Mouse (Mus musculus): ENCODE results near the gene Pdcd1lg2. TPM values are rescaled to one million over a fixed set of nuclear protein-coding genes. Genes with fewer than 3 reads are reported as not detected.

Pdcd1lg2 gene
- total and polyA plus RNA-seq, 2 experiments from 2014 or later: 0.15 to 0.71 TPM

DNA sequence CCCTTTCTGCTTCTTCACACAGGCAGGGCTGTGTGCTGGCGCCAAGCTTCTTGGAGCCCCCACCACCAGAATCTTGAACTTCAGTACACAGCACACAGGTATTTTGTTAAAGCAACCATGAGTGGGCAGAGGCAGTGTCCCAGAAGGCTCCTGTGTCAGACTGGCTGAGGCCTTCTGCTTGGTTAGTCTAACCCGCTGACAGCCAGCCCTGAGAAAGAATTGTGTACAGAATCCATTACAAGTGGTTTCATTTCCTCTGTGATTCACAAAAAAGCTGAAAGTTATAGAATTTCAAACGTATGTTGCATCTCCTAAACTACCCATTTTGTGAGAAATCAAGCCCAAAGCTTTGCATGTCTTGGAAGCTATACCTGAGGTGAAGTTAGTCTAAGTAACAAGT lies 19.8 kb downstream of the Pdcd1lg2 start:
- H3K4me1 ChIP-seq (ENCODE audit: insufficient read depth, low read length): no peaks in the 10 kb centered on the region
- no peaks in the 10 kb centered on the region for H3K27me3 ChIP-seq (ENCODE audit: insufficient read depth, low read length)
- no peak overlapping the region for H3K4me3 ChIP-seq (ENCODE audit: low read depth, low read length)
- no peak for ATAC-seq (ENCODE audit: low FRiP score)
- no peaks in the 10 kb centered on the region for H3K9me3 ChIP-seq (ENCODE audit: low read length)
- H3K36me3 ChIP-seq (ENCODE audit: insufficient read depth, low read length): no peaks in the 10 kb centered on the region
- no peak for TF ChIP-seq CTCF (IDR thresholded peaks at IDR 0.05)
- 90% methylated on average over 3 of the region's 3 CpGs for WGBS
- no peak for DNase-seq (ENCODE audit: low spot score)
- H3K9ac ChIP-seq (replicated peaks; ENCODE audit: low read length, poor library complexity, severe bottlenecking): no peak overlapping the region
- H3K4me2 ChIP-seq (ENCODE audit: low read depth, low read length, poor library complexity, severe bottlenecking): no peak overlapping the region
- no peak overlapping the region for H3K27ac ChIP-seq (ENCODE audit: low read depth, low read length)

DNA sequence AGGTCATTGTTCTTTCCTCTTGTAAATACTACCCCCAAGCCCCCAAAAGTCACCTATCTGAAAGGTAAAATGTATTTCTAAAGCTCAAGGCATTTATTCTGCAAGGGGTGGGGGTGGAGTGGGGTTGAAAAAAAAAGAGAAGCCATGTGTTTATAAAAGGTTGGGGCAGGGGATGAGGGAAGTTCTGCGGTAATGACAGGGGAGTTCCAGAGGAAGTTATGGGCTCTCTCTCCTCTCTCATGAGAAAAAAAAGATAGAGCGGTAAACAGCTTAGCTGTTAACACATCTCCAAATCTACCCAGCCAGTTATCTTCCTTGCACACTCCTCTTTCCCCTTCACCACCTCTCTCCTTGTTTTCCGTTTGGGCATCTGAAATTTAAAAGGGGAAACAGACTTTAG lies 20.2 kb downstream of the Pdcd1lg2 start:
- Histone ChIP-seq H3K9me3 (ENCODE audit: low read length) (no peaks in the 10 kb centered on the region), H3K4me3 (ENCODE audit: low read depth, low read length) (no peak overlapping the region), H3K4me1 (ENCODE audit: insufficient read depth, low read length) (no peaks in the 10 kb centered on the region), H3K27me3 (ENCODE audit: insufficient read depth, low read length) (no peaks in the 10 kb centered on the region), H3K27ac (ENCODE audit: low read depth, low read length) (no peak overlapping the region), H3K9ac (replicated peaks; ENCODE audit: low read length, poor library complexity, severe bottlenecking) (no peak overlapping the region), H3K4me2 (ENCODE audit: low read depth, low read length, poor library complexity, severe bottlenecking) (no peak overlapping the region), H3K36me3 (ENCODE audit: insufficient read depth, low read length) (no peaks in the 10 kb centered on the region)
- WGBS: 82% methylated on average over 3 of the region's 3 CpGs
- TF ChIP-seq CTCF (IDR thresholded peaks at IDR 0.05): no peak
- DNase-seq (ENCODE audit: low spot score): no peak
- no peak for ATAC-seq (ENCODE audit: low FRiP score)

DNA sequence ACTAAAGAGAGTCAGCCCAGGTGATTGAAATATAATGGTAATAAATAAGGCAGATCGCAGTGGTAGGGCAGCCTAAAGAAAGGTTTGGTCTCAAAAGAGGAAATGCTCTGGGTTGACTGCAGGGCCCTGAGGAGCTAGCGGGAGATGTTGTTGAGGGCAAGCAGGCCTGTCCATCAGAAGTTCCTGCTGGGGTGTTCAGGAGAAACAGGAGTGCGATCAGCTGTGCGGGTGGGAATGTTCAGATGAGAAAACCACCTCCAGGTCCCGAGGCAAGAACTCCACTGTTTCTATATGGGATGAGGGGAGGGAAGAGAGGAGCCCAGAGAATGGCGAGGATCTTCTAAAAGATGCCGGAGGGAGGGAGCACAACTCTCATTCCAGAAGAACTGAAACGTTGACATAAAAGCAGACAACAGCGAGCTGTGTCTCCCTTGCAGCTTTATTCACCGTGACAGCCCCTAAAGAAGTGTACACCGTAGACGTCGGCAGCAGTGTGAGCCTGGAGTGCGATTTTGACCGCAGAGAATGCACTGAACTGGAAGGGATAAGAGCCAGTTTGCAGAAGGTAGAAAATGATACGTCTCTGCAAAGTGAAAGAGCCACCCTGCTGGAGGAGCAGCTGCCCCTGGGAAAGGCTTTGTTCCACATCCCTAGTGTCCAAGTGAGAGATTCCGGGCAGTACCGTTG lies 26.2 kb downstream of the Pdcd1lg2 start:
- H3K27me3 ChIP-seq (ENCODE audit: insufficient read depth, low read length): no peaks in the 10 kb centered on the region
- DNase-seq (ENCODE audit: low spot score) (no peak), ATAC-seq (ENCODE audit: low FRiP score) (no peak)
- H3K36me3 ChIP-seq (ENCODE audit: insufficient read depth, low read length): no peaks in the 10 kb centered on the region
- no peak overlapping the region for H3K27ac ChIP-seq (ENCODE audit: low read depth, low read length)
- no peak overlapping the region for H3K4me3 ChIP-seq (ENCODE audit: low read depth, low read length)
- no peaks in the 10 kb centered on the region for H3K9me3 ChIP-seq (ENCODE audit: low read length)
- no peak overlapping the region for H3K4me2 ChIP-seq (ENCODE audit: low read depth, low read length, poor library complexity, severe bottlenecking)
- 76% methylated on average over 18 of the region's 18 CpGs for WGBS
- TF ChIP-seq CTCF (IDR thresholded peaks at IDR 0.05): no peak
- H3K9ac ChIP-seq (replicated peaks; ENCODE audit: low read length, poor library complexity, severe bottlenecking): no peak overlapping the region
- no peaks in the 10 kb centered on the region for H3K4me1 ChIP-seq (ENCODE audit: insufficient read depth, low read length)

DNA sequence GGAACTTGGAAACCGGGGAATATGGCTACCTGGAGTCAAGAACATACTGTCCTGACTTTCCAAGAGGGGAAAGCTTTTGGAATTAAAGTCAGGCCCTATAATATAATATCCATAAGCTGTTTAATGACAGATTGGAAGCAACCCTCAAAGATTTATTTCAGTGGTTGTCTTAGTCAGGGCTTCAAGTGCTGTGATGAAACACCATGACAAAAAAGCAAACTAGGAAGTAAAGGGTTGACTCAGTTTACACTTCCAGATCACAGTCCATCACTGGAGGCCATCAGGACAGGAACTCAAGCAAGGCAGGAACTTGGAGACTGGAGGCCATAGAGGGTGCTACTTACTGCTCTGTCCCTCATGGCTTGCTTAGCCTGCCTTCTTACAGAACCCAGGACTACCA lies 27.1 kb downstream of the Pdcd1lg2 start:
- Histone ChIP-seq H3K36me3 (ENCODE audit: insufficient read depth, low read length) (no peaks in the 10 kb centered on the region), H3K4me1 (ENCODE audit: insufficient read depth, low read length) (no peaks in the 10 kb centered on the region), H3K9me3 (ENCODE audit: low read length) (no peaks in the 10 kb centered on the region), H3K4me3 (ENCODE audit: low read depth, low read length) (no peak overlapping the region), H3K4me2 (ENCODE audit: low read depth, low read length, poor library complexity, severe bottlenecking) (no peak overlapping the region), H3K27ac (ENCODE audit: low read depth, low read length) (no peak overlapping the region), H3K27me3 (ENCODE audit: insufficient read depth, low read length) (no peaks in the 10 kb centered on the region), H3K9ac (replicated peaks; ENCODE audit: low read length, poor library complexity, severe bottlenecking) (no peak overlapping the region)
- TF ChIP-seq CTCF (IDR thresholded peaks at IDR 0.05): no peak
- DNase-seq (ENCODE audit: low spot score): no peak
- WGBS: 97% methylated on average over 1 of the region's 1 CpGs
- ATAC-seq (ENCODE audit: low FRiP score): no peak

DNA sequence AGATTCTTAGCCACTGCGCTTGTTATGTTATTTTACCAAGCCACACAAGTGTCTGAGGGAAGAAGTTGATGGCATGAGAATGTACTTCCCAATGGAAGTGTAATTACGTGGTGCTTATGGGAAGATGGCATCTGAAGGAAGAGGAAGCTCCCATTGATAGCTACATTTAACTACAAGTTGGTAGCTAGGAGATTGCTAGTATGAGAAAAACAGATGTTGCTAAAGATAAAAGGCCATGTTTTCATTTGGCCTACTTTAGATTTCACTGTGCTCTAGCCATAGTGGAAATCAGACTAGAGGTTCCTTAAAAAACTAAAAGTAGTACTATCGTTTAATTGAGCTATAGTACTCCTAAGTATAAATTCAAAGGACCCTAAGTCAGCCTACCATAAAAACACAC lies 28.5 kb downstream of the Pdcd1lg2 start:
- Histone ChIP-seq H3K27ac (ENCODE audit: low read depth, low read length) (no peak overlapping the region), H3K4me2 (ENCODE audit: low read depth, low read length, poor library complexity, severe bottlenecking) (no peak overlapping the region), H3K36me3 (ENCODE audit: insufficient read depth, low read length) (no peaks in the 10 kb centered on the region), H3K9me3 (ENCODE audit: low read length) (no peaks in the 10 kb centered on the region), H3K4me3 (ENCODE audit: low read depth, low read length) (no peak overlapping the region), H3K4me1 (ENCODE audit: insufficient read depth, low read length) (no peaks in the 10 kb centered on the region), H3K27me3 (ENCODE audit: insufficient read depth, low read length) (no peaks in the 10 kb centered on the region), H3K9ac (replicated peaks; ENCODE audit: low read length, poor library complexity, severe bottlenecking) (no peak overlapping the region)
- 85% methylated on average over 3 of the region's 3 CpGs for WGBS
- no peak for TF ChIP-seq CTCF (IDR thresholded peaks at IDR 0.05)
- DNase-seq (ENCODE audit: low spot score) (no peak), ATAC-seq (ENCODE audit: low FRiP score) (no peak)

DNA sequence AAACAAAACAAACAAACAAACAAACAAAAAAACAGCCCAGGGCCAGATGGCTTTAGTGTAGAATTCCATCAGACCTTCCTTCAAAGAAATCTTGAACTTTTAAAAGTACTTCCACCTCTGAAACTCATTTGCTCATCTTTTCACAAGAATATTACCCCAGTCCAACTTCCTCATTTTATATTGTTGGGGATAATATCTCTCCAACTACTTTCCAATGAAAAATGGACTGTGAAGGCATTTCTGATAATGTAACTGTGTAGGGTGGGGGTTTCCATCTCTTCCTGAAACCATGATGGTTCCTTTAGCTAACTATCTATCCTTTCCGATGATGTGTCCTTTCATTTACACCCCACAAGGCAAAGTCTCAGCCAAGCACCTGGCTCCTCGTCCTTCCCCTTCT lies 31.8 kb downstream of the Pdcd1lg2 start:
- Histone ChIP-seq H3K27ac (ENCODE audit: low read depth, low read length) (no peak overlapping the region), H3K27me3 (ENCODE audit: insufficient read depth, low read length) (no peaks in the 10 kb centered on the region), H3K4me3 (ENCODE audit: low read depth, low read length) (no peak overlapping the region), H3K4me1 (ENCODE audit: insufficient read depth, low read length) (no peaks in the 10 kb centered on the region), H3K9ac (replicated peaks; ENCODE audit: low read length, poor library complexity, severe bottlenecking) (no peak overlapping the region), H3K9me3 (ENCODE audit: low read length) (no peaks in the 10 kb centered on the region), H3K36me3 (ENCODE audit: insufficient read depth, low read length) (no peaks in the 10 kb centered on the region), H3K4me2 (ENCODE audit: low read depth, low read length, poor library complexity, severe bottlenecking) (no peak overlapping the region)
- ATAC-seq (ENCODE audit: low FRiP score) (no peak), DNase-seq (ENCODE audit: low spot score) (no peak)
- 74% methylated on average over 2 of the region's 2 CpGs for WGBS
- TF ChIP-seq CTCF (IDR thresholded peaks at IDR 0.05): no peak

Measured in midbrain, postnatal 0 days (tissue).